Mouse (Mus musculus) liver, embryonic 14.5 days (tissue): ENCODE results near the gene Tas2r125. TPM values are rescaled to one million over a fixed set of nuclear protein-coding genes. Genes with fewer than 3 reads are reported as not detected.

Source experiments
- ATAC-seq: fragments of 200-750 bp; cut with Nextera tagmentation; 2 replicates; pipeline ENCODE4 v1.8.0; 2017; ENCODE audit warnings: moderate number of reproducible peaks, mild to moderate bottlenecking, moderate library complexity; ENCODE audit not compliant: insufficient read depth
- DNase-seq, 3 experiments: peaks; one replicate each; pipeline ENCODE4 v3.0.0-alpha.2; 2012 to 2013; ENCODE audit warnings: low read depth in 3 of 3, low spot score in 3 of 3
- H3K27ac ChIP-seq: fragments of 300-500 bp; sonication (generic); 2 replicates; pipeline ENCODE4 v1.5.1; 2014; ENCODE audit warnings: moderate library complexity, mild to moderate bottlenecking, control low read depth, inconsistent platforms
- H3K27me3 ChIP-seq: fragments of 300-500 bp; sonication (generic); 2 replicates; pipeline ENCODE4 v1.6.1; 2014; ENCODE audit warnings: mild to moderate bottlenecking, low read length, moderate library complexity; ENCODE audit not compliant: control insufficient read depth, insufficient read depth
- H3K36me3 ChIP-seq: fragments of 300-500 bp; sonication (generic); replicated peaks from 2 replicates; pipeline ENCODE4 v1.6.1; 2014; ENCODE audit warnings: low read depth; ENCODE audit not compliant: control insufficient read depth, insufficient read depth
- H3K4me1 ChIP-seq, 2 experiments: fragments of 200-500 bp in 1 of 2; fragments of 300-500 bp in 1 of 2; sonication (generic) in 1 of 2; replicated peaks; 2 replicates each; pipeline ENCODE4 v1.6.1; 2012 to 2014; ENCODE audit warnings: antibody characterized with exemption in 1 of 2, inconsistent platforms in 1 of 2, low read length in 1 of 2; ENCODE audit not compliant: control insufficient read depth in 2 of 2, insufficient read depth in 2 of 2
- H3K4me2 ChIP-seq: fragments of 300-500 bp; sonication (generic); 2 replicates; pipeline ENCODE4 v1.6.1; 2014; ENCODE audit warnings: low read depth, mild to moderate bottlenecking, control low read depth, moderate library complexity
- H3K4me3 ChIP-seq, 2 experiments: fragments of 200-500 bp in 1 of 2; fragments of 300-500 bp in 1 of 2; sonication (generic) in 1 of 2; 2 replicates each; pipeline ENCODE4 v1.5.1; 2012 to 2014; ENCODE audit warnings: low read depth in 2 of 2, low read length in 2 of 2, mild to moderate bottlenecking in 2 of 2, control low read depth in 1 of 2, inconsistent platforms in 1 of 2, moderate library complexity in 1 of 2; ENCODE audit not compliant: insufficient read depth in 1 of 2
- H3K9ac ChIP-seq: fragments of 300-500 bp; sonication (generic); replicated peaks from 2 replicates; pipeline ENCODE4 v1.6.1; 2014; ENCODE audit warnings: mild to moderate bottlenecking, control low read depth, moderate library complexity
- H3K9me3 ChIP-seq: fragments of 300-500 bp; sonication (generic); 2 replicates; pipeline ENCODE4 v1.6.1; 2016; ENCODE audit warnings: low read length, mixed read lengths; ENCODE audit not compliant: control insufficient read depth
- CTCF ChIP-seq: IDR thresholded peaks from 2 replicates; pipeline ENCODE4 v1.5.1; 2016; ENCODE audit warnings: antibody characterized with exemption, low read depth, control low read depth
- EP300 ChIP-seq: IDR thresholded peaks from 2 replicates; pipeline ENCODE4 v1.6.1; 2016; ENCODE audit warnings: antibody characterized with exemption, low read depth
- WGBS: fragments of 180-500 bp; shearing (Covaris S2); extraction: QIAGEN DNeasy Blood & Tissue Kit; methylation state at CpG from one replicate; pipeline ENCODE4 v1.1.7; 2014; ENCODE audit not compliant: insufficient replicate concordance; 5-methylcytosine and 5-hydroxymethylcytosine counted together
- polyA plus RNA-seq, 2 experiments: library from polyadenylated mRNA; depleted of rRNA in 1 of 2; stranded (reverse) in 1 of 2; unstranded in 1 of 2; fragments of >200 nt; fragmentation: Nextera tagmentation in 1 of 2; extraction: Ambion mirVana in 1 of 2; gene quantifications; 2 replicates each; pipeline versions ENCODE4 v1.2.1 to v1.2.3; 2012 to 2014

Gene Tas2r125
- polyA plus RNA-seq, 2 experiments = not detected

DNA sequence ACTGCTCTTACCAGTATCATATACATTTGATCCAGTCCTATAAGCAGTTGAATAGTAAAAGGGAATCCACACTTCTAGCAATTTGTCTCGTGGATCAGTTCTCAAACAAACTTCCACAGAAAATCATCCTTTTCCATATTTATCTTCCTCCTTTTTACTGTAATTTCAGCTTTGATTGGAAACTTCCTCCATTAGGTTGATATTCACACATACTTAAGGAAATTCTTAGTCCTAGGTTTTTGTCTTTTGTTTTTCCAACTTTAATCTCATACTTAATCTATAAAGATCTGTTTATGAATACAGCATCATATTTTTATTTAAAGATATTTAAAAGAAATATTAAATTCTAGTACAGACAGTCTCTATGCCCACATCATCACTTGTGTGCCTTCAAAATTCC is 48.4 kb downstream of the Tas2r125 start, which contains the start of gene Tas2r131:
TSS of gene Tas2r131 (minus strand) at position 101 of the 400 bp plus-strand sequence.
- H3K9ac ChIP-seq = no peak within 1 kb of the TSS

More for the DNA sequence above, 48.4 kb downstream of the Tas2r125 start, which contains the start of gene Tas2r131:
- Histone ChIP-seq H3K36me3 (no peaks in the 10 kb centered on the region), H3K27me3 (no peaks in the 10 kb centered on the region), H3K27ac (no peak within 1 kb of the TSS), H3K4me2 (no peak within 1 kb of the TSS), H3K9me3 (no peaks in the 10 kb centered on the region), H3K4me3 (no peak within 1 kb of the TSS), H3K4me1 (no peaks in the 10 kb centered on the region)
- ATAC-seq (no peak), DNase-seq (no peak)
- 23% methylated on average over 1 of the region's 1 CpGs for WGBS
- TF ChIP-seq CTCF (no peak), EP300 (no peak)

Other genes starting within 250 kb of the Tas2r125 start
- gene Tas2r121, start 208.6 kb upstream of the Tas2r125 start, polyA plus RNA-seq (2012; rRNA removed) = not detected in 2 replicates
- gene Tas2r121, start 208.6 kb upstream of the Tas2r125 start, polyA plus RNA-seq (2014; fragmentation: Nextera tagmentation; extraction: Ambion mirVana) = not detected in 2 replicates
- gene Tas2r122, start 197.7 kb upstream of the Tas2r125 start, polyA plus RNA-seq (2012; rRNA removed) = not detected in 2 replicates
- not detected in 2 replicates for gene Tas2r122, start 197.7 kb upstream of the Tas2r125 start, polyA plus RNA-seq (2014; fragmentation: Nextera tagmentation; extraction: Ambion mirVana)
- gene Tas2r115, start 171.6 kb upstream of the Tas2r125 start, polyA plus RNA-seq (2012; rRNA removed) = not detected in 2 replicates
- gene Tas2r115, start 171.6 kb upstream of the Tas2r125 start, polyA plus RNA-seq (2014; fragmentation: Nextera tagmentation; extraction: Ambion mirVana) = not detected in 2 replicates
- not detected in 2 replicates for gene Tas2r124, start 154.9 kb upstream of the Tas2r125 start, polyA plus RNA-seq (2012; rRNA removed)
- gene Tas2r124, start 154.9 kb upstream of the Tas2r125 start, polyA plus RNA-seq (2014; fragmentation: Nextera tagmentation; extraction: Ambion mirVana) = not detected in 2 replicates
- gene Tas2r102, start 147.5 kb upstream of the Tas2r125 start, polyA plus RNA-seq (2012; rRNA removed) = not detected in 2 replicates
- not detected in 2 replicates for gene Tas2r102, start 147.5 kb upstream of the Tas2r125 start, polyA plus RNA-seq (2014; fragmentation: Nextera tagmentation; extraction: Ambion mirVana)
- not detected in 2 replicates for gene Tas2r136, start 131.5 kb upstream of the Tas2r125 start, polyA plus RNA-seq (2012; rRNA removed)
- gene Tas2r136, start 131.5 kb upstream of the Tas2r125 start, polyA plus RNA-seq (2014; fragmentation: Nextera tagmentation; extraction: Ambion mirVana) = not detected in 2 replicates
- gene Tas2r117, start 106.8 kb upstream of the Tas2r125 start, polyA plus RNA-seq (2012; rRNA removed) = not detected in 2 replicates
- gene Tas2r117, start 106.8 kb upstream of the Tas2r125 start, polyA plus RNA-seq (2014; fragmentation: Nextera tagmentation; extraction: Ambion mirVana) = not detected in 2 replicates
- gene Tas2r123, start 62.5 kb upstream of the Tas2r125 start, polyA plus RNA-seq (2012; rRNA removed) = not detected in 2 replicates
- gene Tas2r123, start 62.5 kb upstream of the Tas2r125 start, polyA plus RNA-seq (2014; fragmentation: Nextera tagmentation; extraction: Ambion mirVana) = not detected in 2 replicates
- not detected in 2 replicates for gene Tas2r116, start 54.2 kb upstream of the Tas2r125 start, polyA plus RNA-seq (2012; rRNA removed)
- not detected in 2 replicates for gene Tas2r116, start 54.2 kb upstream of the Tas2r125 start, polyA plus RNA-seq (2014; fragmentation: Nextera tagmentation; extraction: Ambion mirVana)
- not detected in 2 replicates for gene Tas2r110, start 41.6 kb upstream of the Tas2r125 start, polyA plus RNA-seq (2012; rRNA removed)
- not detected in 2 replicates for gene Tas2r110, start 41.6 kb upstream of the Tas2r125 start, polyA plus RNA-seq (2014; fragmentation: Nextera tagmentation; extraction: Ambion mirVana)
- not detected in 2 replicates for gene Tas2r113, start 16.6 kb upstream of the Tas2r125 start, polyA plus RNA-seq (2012; rRNA removed)
- not detected in 2 replicates for gene Tas2r113, start 16.6 kb upstream of the Tas2r125 start, polyA plus RNA-seq (2014; fragmentation: Nextera tagmentation; extraction: Ambion mirVana)
- not detected in 2 replicates for gene Tas2r129, start 41.5 kb downstream of the Tas2r125 start, polyA plus RNA-seq (2012; rRNA removed)
- not detected in 2 replicates for gene Tas2r129, start 41.5 kb downstream of the Tas2r125 start, polyA plus RNA-seq (2014; fragmentation: Nextera tagmentation; extraction: Ambion mirVana)
- gene Tas2r131, start 48.3 kb downstream of the Tas2r125 start, polyA plus RNA-seq (2012; rRNA removed) = not detected in 2 replicates
- gene Tas2r131, start 48.3 kb downstream of the Tas2r125 start, polyA plus RNA-seq (2014; fragmentation: Nextera tagmentation; extraction: Ambion mirVana) = not detected in 2 replicates
- not detected in 2 replicates for gene Tas2r109, start 71.3 kb downstream of the Tas2r125 start, polyA plus RNA-seq (2012; rRNA removed)
- gene Tas2r109, start 71.3 kb downstream of the Tas2r125 start, polyA plus RNA-seq (2014; fragmentation: Nextera tagmentation; extraction: Ambion mirVana) = not detected in 2 replicates
- gene Tas2r103, start 127.5 kb downstream of the Tas2r125 start, polyA plus RNA-seq (2012; rRNA removed) = not detected in 2 replicates
- gene Tas2r103, start 127.5 kb downstream of the Tas2r125 start, polyA plus RNA-seq (2014; fragmentation: Nextera tagmentation; extraction: Ambion mirVana) = not detected in 2 replicates
- gene Tas2r140, start 146.2 kb downstream of the Tas2r125 start, polyA plus RNA-seq (2012; rRNA removed) = not detected in 2 replicates
- not detected in 2 replicates for gene Tas2r140, start 146.2 kb downstream of the Tas2r125 start, polyA plus RNA-seq (2014; fragmentation: Nextera tagmentation; extraction: Ambion mirVana)
- gene Smim10l1, start 195.3 kb downstream of the Tas2r125 start, polyA plus RNA-seq (2012; rRNA removed) = 7.3 and 9.3 TPM in 2 replicates
- 19.2 and 20.3 TPM in 2 replicates for gene Smim10l1, start 195.3 kb downstream of the Tas2r125 start, polyA plus RNA-seq (2014; fragmentation: Nextera tagmentation; extraction: Ambion mirVana)